Mouse (Mus musculus): Measurements from ENCODE around the gene Rab4b. TPM values are rescaled to one million over a fixed set of nuclear protein-coding genes. Genes with fewer than 3 reads are reported as not detected.

Rab4b gene
- 150 and 154 TPM in 2 replicates for polyA plus RNA-seq (2012; rRNA removed)

GRCm38 (mm10) chr7:27178324-27179216, at the start of gene Rab4b:
Rab4b (minus strand) TSS chr7:27178896.
- peaks cover 3% of the 10 kb centered on the region for H3K4me1 ChIP-seq (ENCODE audit: control insufficient read depth, insufficient read depth, low read length)
- peak within 1 kb of the TSS; percentile 64 for H3K4me3 ChIP-seq (ENCODE audit: insufficient read depth, low read length)
- TF ChIP-seq POLR2A (IDR thresholded peaks at IDR 0.05; ENCODE audit: extremely low read depth, insufficient read depth, low read length), result peak; percentile 70
- TF ChIP-seq CTCF (IDR thresholded peaks at IDR 0.05; ENCODE audit: extremely low read depth, insufficient read depth, low read length), result peak; percentile 26
- H3K27ac ChIP-seq (ENCODE audit: insufficient read depth, low read length), result peak within 1 kb of the TSS; percentile 87

- Histone ChIP-seq H3K4me1 (ENCODE audit: control insufficient read depth, insufficient read depth, low read length) (peaks cover 9% of the 10 kb centered on the region), H3K27ac (ENCODE audit: insufficient read depth, low read length) (peak within 1 kb of the TSS; percentile 63), H3K4me3 (ENCODE audit: insufficient read depth, low read length) (peak within 1 kb of the TSS; percentile 41)
- TF ChIP-seq POLR2A (IDR thresholded peaks at IDR 0.05; ENCODE audit: extremely low read depth, insufficient read depth, low read length) (peak; percentile 93), CTCF (IDR thresholded peaks at IDR 0.05; ENCODE audit: extremely low read depth, insufficient read depth, low read length) (no peak)
Measured at GRCm38 (mm10) chr7:27228281-27228821, 49.7 kb upstream of the Rab4b start, which contains the start of gene Itpkc. Itpkc (minus strand) TSS chr7:27228661.

- H3K27ac ChIP-seq (ENCODE audit: insufficient read depth, low read length), result peak overlapping the region; percentile 63; the same call in 1 of the 2 replicates
- TF ChIP-seq CTCF (IDR thresholded peaks at IDR 0.05; ENCODE audit: extremely low read depth, insufficient read depth, low read length), result no peak
- TF ChIP-seq POLR2A (IDR thresholded peaks at IDR 0.05; ENCODE audit: extremely low read depth, insufficient read depth, low read length), result no peak
- peak overlapping the region; percentile 41 for H3K4me3 ChIP-seq (ENCODE audit: insufficient read depth, low read length)
- H3K4me1 ChIP-seq (ENCODE audit: control insufficient read depth, insufficient read depth, low read length), result peaks cover 9% of the 10 kb centered on the region
Measured at GRCm38 (mm10) chr7:27227676-27228075, 49.0 kb upstream of the Rab4b start.

GRCm38 (mm10) chr7:27227276-27227675, 48.6 kb upstream of the Rab4b start:
- Histone ChIP-seq H3K4me3 (ENCODE audit: insufficient read depth, low read length) (peak overlapping the region; percentile 41), H3K4me1 (ENCODE audit: control insufficient read depth, insufficient read depth, low read length) (peaks cover 9% of the 10 kb centered on the region), H3K27ac (ENCODE audit: insufficient read depth, low read length) (no peak overlapping the region)
- TF ChIP-seq CTCF (IDR thresholded peaks at IDR 0.05; ENCODE audit: extremely low read depth, insufficient read depth, low read length) (no peak), POLR2A (IDR thresholded peaks at IDR 0.05; ENCODE audit: extremely low read depth, insufficient read depth, low read length) (no peak)

- TF ChIP-seq POLR2A (IDR thresholded peaks at IDR 0.05; ENCODE audit: extremely low read depth, insufficient read depth, low read length) (no peak), CTCF (IDR thresholded peaks at IDR 0.05; ENCODE audit: extremely low read depth, insufficient read depth, low read length) (no peak)
- Histone ChIP-seq H3K4me3 (ENCODE audit: insufficient read depth, low read length) (peak overlapping the region; percentile 27), H3K27ac (ENCODE audit: insufficient read depth, low read length) (no peak overlapping the region), H3K4me1 (ENCODE audit: control insufficient read depth, insufficient read depth, low read length) (peaks cover 9% of the 10 kb centered on the region)
Measured at GRCm38 (mm10) chr7:27224877-27225575, 46.3 kb upstream of the Rab4b start.

- TF ChIP-seq POLR2A (IDR thresholded peaks at IDR 0.05; ENCODE audit: extremely low read depth, insufficient read depth, low read length), result no peak
- no peak for TF ChIP-seq CTCF (IDR thresholded peaks at IDR 0.05; ENCODE audit: extremely low read depth, insufficient read depth, low read length)
- no peak overlapping the region for H3K4me3 ChIP-seq (ENCODE audit: insufficient read depth, low read length)
- H3K4me1 ChIP-seq (ENCODE audit: control insufficient read depth, insufficient read depth, low read length), result peaks cover 9% of the 10 kb centered on the region
- H3K27ac ChIP-seq (ENCODE audit: insufficient read depth, low read length), result no peak overlapping the region
Measured at GRCm38 (mm10) chr7:27222538-27222937, 43.8 kb upstream of the Rab4b start.

- Histone ChIP-seq H3K4me1 (ENCODE audit: control insufficient read depth, insufficient read depth, low read length) (peaks cover 9% of the 10 kb centered on the region), H3K27ac (ENCODE audit: insufficient read depth, low read length) (no peak overlapping the region), H3K4me3 (ENCODE audit: insufficient read depth, low read length) (no peak overlapping the region)
- TF ChIP-seq CTCF (IDR thresholded peaks at IDR 0.05; ENCODE audit: extremely low read depth, insufficient read depth, low read length) (no peak), POLR2A (IDR thresholded peaks at IDR 0.05; ENCODE audit: extremely low read depth, insufficient read depth, low read length) (no peak)
Measured at GRCm38 (mm10) chr7:27221939-27222338, 43.2 kb upstream of the Rab4b start.

- H3K4me1 ChIP-seq (ENCODE audit: control insufficient read depth, insufficient read depth, low read length), result peaks cover 6% of the 10 kb centered on the region
- TF ChIP-seq POLR2A (IDR thresholded peaks at IDR 0.05; ENCODE audit: extremely low read depth, insufficient read depth, low read length), result no peak
- no peak for TF ChIP-seq CTCF (IDR thresholded peaks at IDR 0.05; ENCODE audit: extremely low read depth, insufficient read depth, low read length)
- H3K4me3 ChIP-seq (ENCODE audit: insufficient read depth, low read length), result no peak overlapping the region
- H3K27ac ChIP-seq (ENCODE audit: insufficient read depth, low read length), result no peak overlapping the region
Measured at GRCm38 (mm10) chr7:27219937-27220336, 41.2 kb upstream of the Rab4b start.

- Histone ChIP-seq H3K4me1 (ENCODE audit: control insufficient read depth, insufficient read depth, low read length) (no peaks in the 10 kb centered on the region), H3K27ac (ENCODE audit: insufficient read depth, low read length) (no peak overlapping the region), H3K4me3 (ENCODE audit: insufficient read depth, low read length) (no peak overlapping the region)
- TF ChIP-seq POLR2A (IDR thresholded peaks at IDR 0.05; ENCODE audit: extremely low read depth, insufficient read depth, low read length) (no peak), CTCF (IDR thresholded peaks at IDR 0.05; ENCODE audit: extremely low read depth, insufficient read depth, low read length) (no peak)
Measured at GRCm38 (mm10) chr7:27218586-27218985, 39.9 kb upstream of the Rab4b start.
